Mouse (Mus musculus) left cerebral cortex, adult 18-20 months (tissue): ENCODE results near the gene Dmap1. TPM values are rescaled to one million over a fixed set of nuclear protein-coding genes. Genes with fewer than 3 reads are reported as not detected.

ENCODE experiments used
- total RNA-seq, 2 experiments: library from RNA; stranded (reverse); gene quantifications; 2 replicates each; pipeline ENCODE4 v1.2.3; 2021

Gene Dmap1
- total RNA-seq, 2 experiments from 2014 or later, result 38.8 to 39.6 TPM

Other genes starting within 250 kb of the Dmap1 start
- gene Rnf220, start 185.2 kb downstream of the Dmap1 start, total RNA-seq, result 100 to 1,000 TPM; 208 to 211 TPM
- gene Eri3, start 131.9 kb downstream of the Dmap1 start, total RNA-seq, result 100 to 1,000 TPM; 211 to 231 TPM
- not detected for gene Gm12845, start 42.1 kb upstream of the Dmap1 start, total RNA-seq
- gene Klf17, start 83.4 kb upstream of the Dmap1 start, total RNA-seq, result not detected
- gene Slc6a9, start 152.2 kb upstream of the Dmap1 start, total RNA-seq, result 10 to 100 TPM; 35.9 to 36.3 TPM
- gene Ccdc24, start 190.3 kb upstream of the Dmap1 start, total RNA-seq, result under 1 TPM; 0.37 to 0.84 TPM
- gene B4galt2, start 201.2 kb upstream of the Dmap1 start, total RNA-seq, result 10 to 100 TPM; 82.6 to 89.3 TPM
- 100 to 1,000 TPM; 421 to 464 TPM for gene Atp6v0b, start 205.1 kb upstream of the Dmap1 start, total RNA-seq
- gene Dph2, start 209.8 kb upstream of the Dmap1 start, total RNA-seq, result 1 to 10 TPM; 9.2 to 9.8 TPM
- gene Ipo13, start 232.7 kb upstream of the Dmap1 start, total RNA-seq, result 100 to 1,000 TPM; 106 to 125 TPM
- 1 to 10 TPM; 1.7 to 2.5 TPM for gene Artn, start 247.5 kb upstream of the Dmap1 start, total RNA-seq